Mouse (Mus musculus): Measurements from ENCODE around the gene Slc16a7.

Slc16a7 gene

GRCm38 (mm10) chr10:125184146-125184545 lies 205.1 kb downstream of the Slc16a7 start:
- DNase-seq (ENCODE audit: low spot score in 2 of 2), result no peak

- DNase-seq (ENCODE audit: low spot score in 2 of 2), result no peak
Measured at GRCm38 (mm10) chr10:125182545-125182944, 206.7 kb downstream of the Slc16a7 start.

- DNase-seq (ENCODE audit: low spot score in 2 of 2), result no peak
Measured at GRCm38 (mm10) chr10:125177782-125178181, 211.5 kb downstream of the Slc16a7 start.

GRCm38 (mm10) chr10:125175013-125175650 lies 214.1 kb downstream of the Slc16a7 start:
- no peak for DNase-seq (ENCODE audit: low spot score in 2 of 2)

- DNase-seq (ENCODE audit: low spot score in 2 of 2), result no peak
Measured at GRCm38 (mm10) chr10:125171625-125172024, 217.6 kb downstream of the Slc16a7 start.

GRCm38 (mm10) chr10:125171154-125171553 lies 218.1 kb downstream of the Slc16a7 start:
- no peak for DNase-seq (ENCODE audit: low spot score in 2 of 2)

All from spleen, postnatal 4 days (tissue).